Mouse (Mus musculus) CD4-positive, CD25-positive, alpha-beta regulatory T cell, adult 2 months (primary cell): ENCODE data around the gene Atcay.
"Not testable (repeated sequence)": the region's sequence is repeated elsewhere in the genome, so short reads cannot be mapped to it uniquely, and the experiment has no call there.

Source experiments
- DNase-seq: peaks from one replicate; pipeline ENCODE4 v3.0.0-alpha.2; 2012; ENCODE audit warnings: low read depth, low spot score

Gene Atcay

DNA sequence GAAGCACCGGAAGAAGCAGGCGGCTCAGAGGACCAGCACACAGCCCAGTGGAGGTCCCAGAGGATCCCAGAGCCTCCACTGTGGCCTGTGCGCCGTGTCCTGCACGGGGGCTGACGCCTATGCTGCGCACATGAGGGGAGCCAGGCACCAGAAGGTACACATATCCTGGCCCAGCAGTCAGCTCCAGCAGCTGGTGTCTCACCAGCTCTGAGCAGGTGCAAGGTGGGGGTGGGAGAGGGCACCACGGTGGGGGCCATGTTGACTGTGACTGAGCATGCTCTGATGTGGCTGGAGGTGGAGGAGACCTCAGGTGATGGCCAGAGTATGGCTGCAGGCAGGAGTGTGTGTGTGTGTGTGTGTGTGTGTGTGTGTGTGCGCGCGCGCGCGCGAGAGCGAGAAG lies 11.4 kb upstream of the Atcay start:
- no peak for DNase-seq

DNA sequence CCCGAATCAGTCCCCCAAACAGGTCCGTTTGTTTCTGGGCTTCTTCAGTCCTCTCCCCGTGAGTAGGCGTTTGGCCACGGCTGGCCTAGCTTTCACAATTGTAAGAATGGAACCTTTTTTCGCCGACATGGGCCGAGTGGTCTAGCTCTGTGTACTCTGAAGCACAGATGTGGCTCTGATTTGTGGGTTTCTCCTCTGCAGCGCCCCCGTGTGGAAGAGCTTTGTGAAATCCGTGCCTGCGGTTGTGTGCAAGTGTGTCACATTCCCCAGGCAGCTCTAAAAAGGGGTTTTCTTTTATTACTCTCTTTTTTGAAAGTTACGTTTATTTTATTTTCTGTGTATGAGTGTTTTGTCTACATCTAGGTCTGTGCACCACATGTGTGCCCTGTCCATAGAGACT lies 10.2 kb upstream of the Atcay start:
- DNase-seq, result peak; percentile 82

DNA sequence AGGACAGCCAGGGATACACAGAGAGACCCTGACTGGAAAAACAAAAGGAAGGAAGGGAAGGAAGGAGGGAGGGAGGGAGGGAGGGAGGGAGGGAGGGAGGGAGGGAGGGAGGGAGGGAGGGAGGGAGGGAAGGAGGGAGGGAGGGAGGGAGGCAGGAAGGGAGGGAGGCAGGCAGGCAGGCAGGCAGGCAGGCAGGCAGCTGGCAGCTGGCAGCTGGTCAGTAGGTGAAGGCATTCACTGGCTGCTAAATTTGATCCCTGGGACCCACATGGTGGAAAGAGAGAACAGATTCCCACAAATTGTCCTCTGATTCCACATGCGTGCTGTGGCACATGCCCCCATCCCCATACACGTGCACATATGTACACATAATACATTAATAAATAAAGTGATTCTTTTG lies 8.0 kb upstream of the Atcay start:
- DNase-seq, result no peak

DNA sequence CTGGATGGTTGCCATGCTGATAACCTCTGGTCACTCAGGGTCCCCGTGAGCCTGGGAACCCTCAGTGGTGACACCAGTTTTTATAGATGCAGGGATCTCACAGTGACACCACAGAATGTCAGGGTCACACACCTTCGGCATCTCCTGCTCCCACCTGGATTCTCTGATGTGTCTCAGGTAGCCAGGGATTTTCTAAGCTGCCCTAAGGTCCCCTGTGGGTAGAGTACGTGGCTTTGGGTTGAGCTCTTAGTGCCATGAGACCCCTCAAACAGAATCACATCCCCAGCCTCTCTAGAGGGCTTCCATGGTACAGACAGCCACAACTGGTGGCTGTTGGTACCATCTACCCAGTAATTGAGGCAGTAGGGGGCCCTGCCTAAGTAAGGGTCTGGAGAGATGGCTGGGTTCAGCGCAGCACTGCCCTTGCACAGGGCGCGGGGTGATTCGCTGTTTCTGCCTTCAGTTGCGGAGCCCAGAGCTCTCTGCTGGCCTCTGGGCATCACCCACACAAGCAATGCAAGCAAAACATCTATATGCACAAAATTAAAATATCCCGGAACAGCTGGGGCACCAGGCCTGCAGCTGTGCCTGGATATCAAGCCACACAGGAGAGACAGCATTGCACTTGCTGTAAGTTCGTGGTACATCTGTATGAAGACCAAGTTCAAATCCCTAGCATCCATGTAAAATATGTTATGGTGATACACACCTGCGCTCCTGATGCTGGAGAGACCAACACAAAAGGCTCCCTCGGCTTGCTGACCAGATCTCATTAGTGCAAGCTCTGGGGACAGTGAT lies 6.0 kb upstream of the Atcay start:
- DNase-seq, result no peak

DNA sequence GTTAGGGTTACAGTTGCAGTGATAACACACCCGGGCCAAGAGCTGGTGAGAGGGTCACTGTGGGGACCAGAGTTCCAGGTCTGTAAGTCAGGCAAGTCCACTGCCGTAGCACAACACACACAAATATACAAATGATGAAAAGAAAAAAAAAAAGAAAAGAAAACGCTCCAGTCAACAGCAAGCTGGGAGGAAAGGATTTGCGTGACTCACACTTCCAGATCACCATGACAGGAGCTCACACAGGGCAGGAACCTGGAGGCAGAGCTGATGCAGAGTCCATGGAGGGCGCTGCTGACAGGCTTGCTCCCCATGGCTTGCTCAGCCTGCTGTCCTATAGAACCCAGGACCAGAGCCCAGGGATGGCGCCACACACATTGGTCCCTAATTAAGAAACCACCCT lies 3.6 kb upstream of the Atcay start:
- no peak for DNase-seq

DNA sequence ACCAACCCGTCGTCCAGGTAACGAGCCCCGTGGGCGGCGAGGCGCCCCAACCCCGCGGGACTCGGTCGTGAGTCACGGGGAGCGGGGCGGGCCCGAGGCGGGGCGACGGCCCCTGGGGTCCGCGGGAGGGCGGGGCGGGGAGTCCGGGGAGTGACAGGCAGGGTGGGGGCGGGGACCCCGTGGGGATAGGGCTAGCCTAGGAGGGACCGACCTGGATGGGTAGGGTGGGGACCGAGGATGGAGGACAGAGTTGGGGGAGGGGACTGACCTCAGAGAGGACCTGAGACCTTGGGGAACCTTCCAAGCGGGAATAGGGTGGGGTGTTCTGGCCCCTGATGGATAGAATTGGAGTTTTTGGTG lies 2.6 kb upstream of the Atcay start:
- no peak for DNase-seq

- peak; percentile 98 for DNase-seq
Observed at GRCm38 (mm10) chr10:81232580-81233225, 2.1 kb upstream of the Atcay start, which contains the start of gene Zfr2. Gene Zfr2, plus strand, starts transcription at chr10:81233155.

GRCm38 (mm10) chr10:81231436-81231835 lies 803 bp upstream of the Atcay start:
- DNase-seq, result no peak

- peak; percentile 52 for DNase-seq
Observed at GRCm38 (mm10) chr10:81229735-81230437, 747 bp downstream of the Atcay start.

GRCm38 (mm10) chr10:81223731-81224130 lies 6.9 kb downstream of the Atcay start:
- not testable (repeated sequence) for DNase-seq

GRCm38 (mm10) chr10:81221402-81222015 lies 9.1 kb downstream of the Atcay start:
- DNase-seq, result no peak

GRCm38 (mm10) chr10:81217964-81218363 lies 12.7 kb downstream of the Atcay start:
- peak; percentile 87 for DNase-seq

- peak; percentile 75 for DNase-seq
Observed at GRCm38 (mm10) chr10:81217267-81217666, 13.4 kb downstream of the Atcay start.

DNA sequence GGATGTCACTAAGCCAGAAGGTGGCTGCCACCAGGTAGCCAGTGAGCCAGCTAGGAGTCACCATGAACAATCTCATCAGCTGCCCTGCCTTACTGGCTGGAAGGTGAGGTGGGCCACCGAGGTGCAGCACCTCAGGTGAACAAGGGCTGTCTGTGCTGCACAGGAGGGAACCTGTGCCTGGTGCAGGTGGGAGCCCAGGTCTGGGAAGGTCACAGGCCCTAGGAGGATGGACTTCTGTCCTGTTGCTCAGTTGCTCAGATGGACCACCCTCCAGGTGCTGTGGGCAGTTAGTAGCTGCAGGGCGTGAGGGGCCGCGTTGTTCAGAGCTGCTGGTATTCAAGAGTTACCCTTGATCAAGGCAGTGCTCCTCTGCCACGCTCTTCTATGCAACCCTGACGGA lies 13.8 kb downstream of the Atcay start:
- DNase-seq, result no peak

DNA sequence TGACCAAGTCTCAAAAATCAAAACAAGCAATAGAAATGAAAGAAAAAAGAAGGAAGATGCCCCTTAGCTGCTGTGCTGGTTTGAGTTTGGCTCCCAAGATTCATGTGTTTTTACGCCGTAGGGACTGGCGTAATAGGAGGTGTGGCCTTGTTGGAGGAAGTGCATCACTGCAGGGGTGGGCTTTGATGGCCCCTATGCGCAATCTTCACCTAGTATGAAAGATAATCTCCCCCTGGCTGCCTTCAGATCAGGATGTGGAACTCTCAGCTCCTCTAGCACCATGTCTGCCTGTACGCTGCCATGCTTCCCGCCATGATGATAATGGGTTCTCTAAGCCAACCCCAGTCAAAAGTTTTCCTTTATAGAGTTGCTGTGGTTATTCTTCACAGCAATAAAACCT lies 14.4 kb downstream of the Atcay start:
- DNase-seq, result no peak

- peak; percentile 26 for DNase-seq
Observed at GRCm38 (mm10) chr10:81210154-81210553, 20.5 kb downstream of the Atcay start.

- DNase-seq, result no peak
Observed at GRCm38 (mm10) chr10:81204137-81204536, 26.5 kb downstream of the Atcay start.

DNA sequence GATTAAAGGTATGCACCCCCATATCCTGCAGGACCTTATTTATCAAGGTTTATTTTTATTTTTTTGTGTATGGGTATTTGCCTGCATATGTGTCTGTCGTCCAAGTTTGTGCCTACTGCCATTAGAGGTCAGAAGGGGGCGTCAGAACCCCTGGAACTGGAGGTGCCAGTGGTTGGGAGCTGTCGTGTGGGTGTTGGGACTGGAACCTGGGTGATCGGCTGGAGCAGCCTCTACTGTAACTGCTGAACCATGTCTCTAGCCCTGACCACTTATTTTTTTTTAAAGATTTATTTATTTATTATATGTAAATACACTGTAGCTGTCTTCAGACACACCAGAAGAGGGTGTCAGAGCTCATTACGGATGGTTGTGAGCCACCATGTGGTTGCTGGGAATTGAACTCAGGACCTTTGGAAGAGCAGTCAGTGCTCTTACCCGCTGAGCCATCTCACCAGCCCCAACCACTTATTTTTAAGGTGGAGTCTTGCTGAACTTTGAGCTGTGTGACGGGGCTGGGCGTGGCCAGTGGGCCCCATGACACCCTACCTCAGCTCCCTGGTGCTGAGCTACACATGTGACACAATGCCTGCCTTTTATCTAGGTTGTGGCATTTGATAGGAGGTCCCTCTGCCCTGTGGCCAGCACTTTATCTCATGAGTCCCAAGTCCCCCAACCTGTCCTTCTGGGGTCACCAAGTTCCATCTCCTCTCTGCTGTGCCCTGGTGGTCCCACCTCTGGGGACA lies 27.5 kb downstream of the Atcay start:
- peak; percentile 39 for DNase-seq

- no peak for DNase-seq
Observed at GRCm38 (mm10) chr10:81201807-81202758, 28.6 kb downstream of the Atcay start, which contains the start of gene Nmrk2. Gene Nmrk2, minus strand, starts transcription at chr10:81202051.

DNA sequence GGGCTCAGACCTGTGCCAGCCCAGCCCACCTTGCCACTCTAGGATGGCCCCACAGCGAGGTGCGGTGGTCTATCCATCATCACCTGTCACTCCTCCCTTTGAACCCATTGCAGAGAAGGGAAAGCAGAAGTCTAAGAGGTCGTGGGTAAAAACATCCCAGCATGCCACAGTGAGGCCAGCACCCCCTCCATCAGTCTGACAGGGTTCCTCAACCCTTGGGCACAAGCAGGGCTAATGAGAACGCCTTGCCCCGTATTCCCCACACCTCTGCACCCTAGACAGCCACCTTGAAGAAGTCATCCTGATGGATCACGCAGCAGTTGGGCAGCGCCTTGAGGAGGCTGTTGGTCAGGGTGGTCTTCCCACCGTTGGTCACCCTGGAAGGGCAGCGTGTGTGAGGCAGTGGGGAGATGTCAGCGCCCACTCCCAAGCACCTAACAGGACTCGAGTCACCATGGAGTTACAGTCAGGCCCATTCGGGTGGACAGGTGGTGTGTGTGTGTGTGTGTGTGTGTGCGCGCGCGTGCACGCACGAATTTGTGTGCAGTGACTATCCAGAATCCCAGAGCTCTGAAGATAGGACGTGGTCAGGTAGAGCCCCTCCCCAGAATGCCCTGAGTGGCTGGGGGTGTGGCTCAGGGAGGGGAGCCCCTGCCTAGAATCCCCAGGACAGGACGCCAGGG lies 29.9 kb downstream of the Atcay start:
- no peak for DNase-seq
